Mouse (Mus musculus) CD8-positive naive resting alpha-beta T cell, adult 2 months (primary cell): ENCODE measurements around the gene Ice1.

Experiments
- DNase-seq, 2 experiments: peaks; one replicate each; pipeline ENCODE4 v3.0.0; 2022; ENCODE audit warnings: low read depth in 2 of 2, low spot score in 2 of 2

Ice1 gene

GRCm38 (mm10) chr13:70581509-70581908 is 55.9 kb downstream of the Ice1 start:
- no peak for DNase-seq

DNA sequence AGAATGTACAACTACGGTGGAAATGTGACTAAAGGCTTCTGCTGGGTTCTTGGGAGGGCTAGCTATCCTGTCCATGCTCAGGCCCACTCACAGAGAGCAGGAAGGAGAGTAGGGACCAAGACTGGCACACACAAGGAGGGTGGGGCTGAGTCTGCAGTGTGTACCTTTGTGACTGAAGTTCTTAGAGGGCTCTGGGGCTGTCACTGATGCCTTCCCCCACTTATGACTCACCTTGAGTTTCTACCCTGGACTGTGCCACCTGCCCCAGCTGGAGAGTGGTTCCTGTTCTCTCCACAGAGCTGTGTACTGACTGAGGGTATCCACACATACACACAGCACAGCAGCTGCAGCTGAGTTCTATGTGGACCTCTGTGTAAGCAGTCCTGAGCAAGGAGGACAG is 63.2 kb downstream of the Ice1 start:
- no peak for DNase-seq

- no peak for DNase-seq
These were observed 69.5 kb downstream of the Ice1 start for GRCm38 (mm10) chr13:70567889-70568288.

DNA sequence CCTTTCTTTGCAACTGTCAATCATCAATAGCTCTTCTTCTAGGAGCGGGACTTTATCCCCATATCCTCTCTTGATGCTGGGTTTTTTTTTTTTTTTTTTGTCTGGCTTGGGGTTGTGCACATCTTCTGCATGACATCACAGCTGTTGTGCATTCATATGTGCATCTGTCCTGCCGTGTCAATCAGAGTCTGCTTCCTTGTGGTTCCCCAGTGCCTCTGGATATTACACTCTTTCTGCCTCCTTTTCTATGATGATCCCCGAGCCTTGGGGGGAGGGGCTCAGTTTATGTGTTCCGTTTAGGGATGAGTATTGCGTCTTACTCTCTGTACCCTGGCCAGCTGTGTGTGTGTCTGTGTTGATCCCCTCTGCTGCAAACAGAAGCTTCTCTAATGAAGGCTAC is 84.0 kb downstream of the Ice1 start:
- no peak for DNase-seq

GRCm38 (mm10) chr13:70547457-70547856 is 90.0 kb downstream of the Ice1 start:
- no peak for DNase-seq

DNA sequence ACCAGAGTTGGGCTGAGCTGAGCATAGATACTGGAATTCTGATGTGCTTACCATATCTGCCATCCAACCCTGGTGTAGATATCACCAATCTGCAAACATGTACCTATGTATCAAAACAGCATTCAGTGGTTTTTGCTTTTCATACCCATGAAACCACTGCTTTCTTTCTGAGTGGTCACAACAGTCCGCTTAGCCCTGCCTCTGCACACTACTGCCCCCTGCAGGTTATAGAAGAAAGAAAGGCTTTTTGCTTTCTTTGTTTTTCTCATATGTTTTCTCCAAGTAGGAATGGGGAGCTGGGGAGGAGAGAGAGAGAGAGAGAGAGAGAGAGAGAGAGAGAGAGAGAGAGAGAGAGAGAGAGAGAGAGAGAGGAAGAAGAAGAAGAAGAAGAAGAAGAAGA is 92.2 kb downstream of the Ice1 start:
- no peak for DNase-seq

- no peak for DNase-seq
These were observed 97.6 kb downstream of the Ice1 start for GRCm38 (mm10) chr13:70539842-70540241.

GRCm38 (mm10) chr13:70533412-70533811 is 104.0 kb downstream of the Ice1 start:
- DNase-seq, result no peak

- DNase-seq, result no peak
These were observed 104.7 kb downstream of the Ice1 start for GRCm38 (mm10) chr13:70532719-70533118.

- no peak for DNase-seq
These were observed 119.8 kb downstream of the Ice1 start for GRCm38 (mm10) chr13:70517651-70518050.

- DNase-seq, result no peak
These were observed 122.4 kb downstream of the Ice1 start for GRCm38 (mm10) chr13:70515004-70515403.

DNA sequence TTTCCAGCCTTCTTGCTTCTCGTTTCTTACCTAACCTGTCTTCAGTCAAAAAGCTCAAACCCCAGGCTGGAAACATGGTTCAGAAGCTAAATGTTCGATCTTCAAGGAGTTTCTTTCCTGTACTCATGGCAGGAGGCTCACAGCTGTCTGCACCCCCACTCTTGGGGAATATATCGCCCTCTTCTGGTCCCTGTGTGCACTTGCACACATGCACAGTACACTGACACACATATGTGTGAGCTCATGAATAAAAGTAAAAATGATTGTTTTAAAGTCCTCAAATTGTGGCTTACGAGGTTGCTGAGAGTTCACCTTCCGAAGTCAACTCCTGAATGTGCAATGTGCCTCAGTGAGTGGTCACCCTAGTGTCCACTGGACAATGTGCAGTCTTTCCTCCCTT is 127.2 kb downstream of the Ice1 start:
- no peak for DNase-seq

DNA sequence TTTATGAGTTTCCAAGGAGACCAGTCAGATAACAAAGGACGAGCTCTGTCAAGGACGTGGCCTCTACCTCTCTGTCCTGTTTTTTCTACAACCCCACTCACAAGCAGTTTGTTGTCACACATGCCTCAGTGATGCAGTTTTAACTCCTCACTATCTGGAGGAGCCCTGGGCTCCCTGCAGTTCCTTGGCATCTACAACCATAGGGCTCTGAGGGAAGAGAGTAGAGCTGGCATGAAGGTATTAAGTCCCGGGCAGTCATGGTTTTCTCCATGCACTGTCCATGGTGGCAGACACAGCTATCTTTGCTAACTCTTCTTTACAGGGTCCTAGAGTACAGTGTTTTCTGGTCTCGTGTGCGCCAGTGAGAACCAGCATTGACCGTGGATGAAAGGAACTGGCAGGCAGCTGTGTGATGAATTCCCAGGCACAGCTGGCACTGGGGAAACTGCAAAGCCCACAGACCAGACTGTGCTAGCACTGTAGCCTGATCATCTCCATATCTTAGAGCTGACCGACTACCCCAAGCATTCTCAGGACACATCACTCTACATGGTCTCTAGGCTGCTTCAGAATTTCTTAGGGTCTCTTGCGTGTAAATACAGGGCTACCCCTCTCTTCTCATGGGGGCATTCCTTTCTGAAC is 127.9 kb downstream of the Ice1 start:
- no peak for DNase-seq

GRCm38 (mm10) chr13:70508708-70509374 is 128.6 kb downstream of the Ice1 start:
- DNase-seq, result no peak
